Mouse (Mus musculus) ES-Bruce4 (cell line): ENCODE measurements around the gene Rtkn2. TPM values are rescaled to one million over a fixed set of nuclear protein-coding genes. Genes with fewer than 3 reads are reported as not detected.

ENCODE experiments used
- H3K27ac ChIP-seq: 2 replicates; pipeline ENCODE4 v1.5.1; 2012; ENCODE audit warnings: low read length, inconsistent platforms; ENCODE audit not compliant: insufficient read depth
- H3K27me3 ChIP-seq: 2 replicates; pipeline ENCODE4 v1.6.1; 2012; ENCODE audit warnings: mild to moderate bottlenecking, low read length, inconsistent platforms; ENCODE audit not compliant: control insufficient read depth, poor library complexity, insufficient read depth, severe bottlenecking
- H3K36me3 ChIP-seq: 2 replicates; pipeline ENCODE4 v1.6.1; 2012; ENCODE audit warnings: inconsistent platforms, mild to moderate bottlenecking, low read length, moderate library complexity; ENCODE audit not compliant: control insufficient read depth, poor library complexity, insufficient read depth, severe bottlenecking
- H3K4me1 ChIP-seq: one replicate; pipeline ENCODE4 v1.8.1; 2011; ENCODE audit warnings: low read length; ENCODE audit not compliant: control insufficient read depth, insufficient read depth
- H3K4me3 ChIP-seq: 2 replicates; pipeline ENCODE4 v1.5.1; 2011; ENCODE audit warnings: low read depth, mild to moderate bottlenecking, low read length
- H3K9ac ChIP-seq: 2 replicates; pipeline ENCODE4 v1.6.1; 2012; ENCODE audit warnings: low read depth, mild to moderate bottlenecking, inconsistent platforms; ENCODE audit not compliant: poor library complexity, severe bottlenecking
- H3K9me3 ChIP-seq: replicated peaks from 2 replicates; pipeline ENCODE4 v1.6.1; 2012; ENCODE audit warnings: mild to moderate bottlenecking, low read length, inconsistent platforms; ENCODE audit not compliant: control insufficient read depth, poor library complexity, insufficient read depth, severe bottlenecking
- CTCF ChIP-seq: IDR thresholded peaks from one replicate; pipeline ENCODE4 v1.8.1; 2011; ENCODE audit warnings: low read depth, low read length
- EP300 ChIP-seq: IDR thresholded peaks from 2 replicates; pipeline ENCODE4 v1.6.1; 2011; ENCODE audit warnings: low read depth, low read length; ENCODE audit not compliant: insufficient read depth
- POLR2A ChIP-seq: IDR thresholded peaks from one replicate; pipeline ENCODE4 v1.8.1; 2011; ENCODE audit warnings: low read length; ENCODE audit not compliant: insufficient read depth
- polyA plus RNA-seq: library from polyadenylated mRNA; stranded (reverse); fragments of >200 nt; gene quantifications from 2 replicates; pipeline ENCODE4 v1.2.4, GENCODE M21; 2011; ENCODE audit warnings: low read depth; ENCODE audit not compliant: missing spikeins, insufficient read depth, insufficient read length

Gene Rtkn2
- polyA plus RNA-seq, 1 experiment, result 19.4 TPM

DNA sequence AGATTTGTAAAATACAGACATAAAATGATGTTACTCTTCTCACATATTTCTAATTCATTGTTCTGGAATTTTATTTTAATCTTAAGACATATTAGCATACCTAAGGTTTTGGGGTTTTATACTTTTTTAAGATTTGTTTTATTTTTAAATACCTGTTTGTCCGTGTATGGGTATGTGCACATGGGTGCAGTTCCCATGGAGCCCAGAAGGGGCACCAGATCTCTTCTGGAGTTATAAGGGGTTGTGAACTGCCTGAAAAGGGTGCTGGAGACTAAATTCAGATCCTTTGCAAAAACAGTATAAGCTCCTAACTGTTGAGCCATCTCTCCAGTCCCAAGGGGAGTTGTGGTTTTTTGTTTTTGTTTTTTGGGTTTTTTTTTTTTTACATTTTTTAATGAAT is 79.0 kb downstream of the Rtkn2 start:
- Histone ChIP-seq H3K27ac (no peak overlapping the region), H3K9ac (no peak overlapping the region), H3K27me3 (no peaks in the 10 kb centered on the region), H3K4me1 (no peaks in the 10 kb centered on the region), H3K4me3 (no peak overlapping the region), H3K36me3 (no peaks in the 10 kb centered on the region), H3K9me3 (peaks cover 4% of the 10 kb centered on the region; the same call in 1 of the 2 replicates)
- TF ChIP-seq EP300 (no peak), POLR2A (no peak), CTCF (no peak)

DNA sequence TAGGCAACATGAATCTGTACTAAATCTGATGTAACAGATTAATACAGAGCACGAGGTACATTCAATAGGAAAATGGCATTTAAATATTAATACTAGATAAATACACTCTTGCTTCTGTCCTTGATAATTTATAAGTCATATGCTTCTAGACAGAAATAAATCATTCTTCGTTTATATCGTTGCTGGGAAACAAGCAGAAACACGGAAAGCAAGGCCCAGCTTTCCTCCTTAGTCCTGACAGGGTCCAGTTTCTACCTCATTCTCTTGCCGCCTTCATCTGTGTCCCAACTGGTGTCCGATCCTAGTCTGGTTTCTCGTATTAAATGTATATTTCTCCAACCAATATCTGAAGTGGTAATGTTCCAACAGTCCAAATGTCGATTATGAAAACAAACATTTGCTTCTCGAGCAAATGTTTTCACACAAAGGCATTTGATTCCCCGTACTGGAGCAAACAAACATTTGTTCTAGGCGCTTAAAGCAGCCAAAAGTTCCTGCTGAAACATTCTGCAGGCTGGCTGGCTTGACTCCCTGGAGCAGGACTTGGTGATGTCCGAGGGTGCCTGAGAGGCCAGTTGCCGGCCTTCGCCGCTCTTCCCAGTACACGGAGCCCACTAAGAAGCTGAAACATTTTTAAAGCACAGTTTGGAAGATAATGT is 81.3 kb downstream of the Rtkn2 start:
- no peaks in the 10 kb centered on the region for H3K4me1 ChIP-seq
- H3K4me3 ChIP-seq, result no peak overlapping the region
- H3K27me3 ChIP-seq, result no peaks in the 10 kb centered on the region
- no peak overlapping the region for H3K9ac ChIP-seq
- peaks cover 9% of the 10 kb centered on the region; the same call in 1 of the 2 replicates for H3K9me3 ChIP-seq
- TF ChIP-seq EP300 (no peak), POLR2A (no peak), CTCF (no peak)
- no peak overlapping the region for H3K27ac ChIP-seq
- no peaks in the 10 kb centered on the region for H3K36me3 ChIP-seq

DNA sequence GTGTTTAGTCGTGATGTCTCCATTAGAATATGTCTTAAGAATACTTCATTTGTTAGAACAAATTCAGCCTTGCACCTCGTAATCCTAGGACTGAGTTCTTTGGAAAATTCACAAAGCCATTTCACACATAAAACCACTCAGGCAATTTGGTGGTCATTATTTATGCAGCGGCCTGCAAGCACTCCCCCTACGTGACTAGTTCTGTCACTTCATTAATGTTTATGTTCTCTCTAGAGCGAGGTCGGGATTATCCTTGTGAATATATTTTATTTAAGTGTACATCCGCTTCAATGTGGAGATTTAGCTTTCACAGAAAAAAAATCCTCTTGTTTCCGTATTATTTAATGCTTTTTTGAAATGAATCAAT is 81.9 kb downstream of the Rtkn2 start:
- H3K4me3 ChIP-seq, result no peak overlapping the region
- no peaks in the 10 kb centered on the region for H3K4me1 ChIP-seq
- H3K9me3 ChIP-seq, result peaks cover 9% of the 10 kb centered on the region; the same call in 1 of the 2 replicates
- H3K27me3 ChIP-seq, result no peaks in the 10 kb centered on the region
- H3K36me3 ChIP-seq, result no peaks in the 10 kb centered on the region
- H3K27ac ChIP-seq, result no peak overlapping the region
- no peak for TF ChIP-seq CTCF
- TF ChIP-seq EP300, result no peak
- TF ChIP-seq POLR2A, result no peak
- H3K9ac ChIP-seq, result no peak overlapping the region

DNA sequence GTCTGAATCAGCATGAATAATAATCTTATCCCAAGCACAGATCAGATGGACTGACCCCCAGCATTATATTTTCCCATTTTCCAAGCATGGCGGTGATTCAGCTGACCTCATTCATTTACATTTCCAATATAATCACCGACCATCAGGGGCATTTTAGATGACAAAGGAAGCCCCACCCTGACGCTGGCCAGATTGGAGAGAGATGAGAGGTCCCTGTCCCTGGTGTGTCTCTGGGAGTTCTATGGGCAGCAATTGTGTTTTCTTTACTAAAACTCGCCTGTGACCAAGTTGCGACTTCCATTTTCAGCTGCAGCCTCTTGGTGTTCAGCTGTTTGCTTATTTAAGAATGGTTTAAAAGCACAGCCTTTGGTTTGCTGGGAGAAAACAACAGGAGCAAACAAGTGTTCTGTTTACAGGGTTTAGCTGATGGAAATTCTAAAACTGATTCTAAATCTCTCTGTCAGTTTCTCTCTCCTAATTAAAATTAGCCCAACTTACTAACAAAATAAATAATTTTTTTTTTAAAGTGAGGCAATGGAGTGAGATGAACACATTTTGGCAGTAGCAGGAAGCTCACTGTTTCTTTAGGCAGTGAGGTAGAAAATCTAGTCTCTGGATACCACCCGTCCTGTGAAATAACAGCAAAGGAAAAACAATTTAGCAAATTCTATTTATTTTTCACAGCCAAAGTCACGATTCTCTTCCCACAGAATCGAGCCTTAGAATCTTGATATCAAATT is 84.6 kb downstream of the Rtkn2 start:
- no peaks in the 10 kb centered on the region for H3K27me3 ChIP-seq
- no peak overlapping the region for H3K27ac ChIP-seq
- no peaks in the 10 kb centered on the region for H3K36me3 ChIP-seq
- TF ChIP-seq EP300 (no peak), POLR2A (no peak), CTCF (no peak)
- H3K9ac ChIP-seq, result no peak overlapping the region
- no peaks in the 10 kb centered on the region for H3K4me1 ChIP-seq
- H3K9me3 ChIP-seq, result peaks cover 5% of the 10 kb centered on the region; the same call in 1 of the 2 replicates
- H3K4me3 ChIP-seq, result no peak overlapping the region

DNA sequence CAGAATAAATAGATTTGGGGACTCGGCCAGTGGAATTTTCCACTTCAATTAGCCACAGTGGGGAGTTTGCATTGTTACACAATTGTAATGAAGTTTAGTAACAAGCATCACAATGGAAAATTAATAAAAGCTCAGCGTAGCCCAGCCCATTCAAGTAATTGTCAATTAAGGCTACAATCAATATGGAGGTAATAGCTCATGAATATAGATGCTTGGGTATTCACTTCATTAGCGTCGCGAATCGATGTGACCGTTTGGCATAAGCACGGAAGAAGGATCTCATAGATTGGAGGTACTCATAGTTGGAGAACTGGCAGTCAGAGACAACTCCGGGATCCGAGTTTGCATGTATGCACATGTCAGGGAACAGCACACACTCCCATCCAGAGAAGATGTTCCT is 85.2 kb downstream of the Rtkn2 start:
- Histone ChIP-seq H3K9ac (no peak overlapping the region), H3K4me1 (no peaks in the 10 kb centered on the region), H3K9me3 (peaks cover 5% of the 10 kb centered on the region; the same call in 1 of the 2 replicates), H3K27ac (no peak overlapping the region), H3K27me3 (no peaks in the 10 kb centered on the region), H3K4me3 (no peak overlapping the region), H3K36me3 (no peaks in the 10 kb centered on the region)
- TF ChIP-seq POLR2A (no peak), CTCF (no peak), EP300 (no peak)

DNA sequence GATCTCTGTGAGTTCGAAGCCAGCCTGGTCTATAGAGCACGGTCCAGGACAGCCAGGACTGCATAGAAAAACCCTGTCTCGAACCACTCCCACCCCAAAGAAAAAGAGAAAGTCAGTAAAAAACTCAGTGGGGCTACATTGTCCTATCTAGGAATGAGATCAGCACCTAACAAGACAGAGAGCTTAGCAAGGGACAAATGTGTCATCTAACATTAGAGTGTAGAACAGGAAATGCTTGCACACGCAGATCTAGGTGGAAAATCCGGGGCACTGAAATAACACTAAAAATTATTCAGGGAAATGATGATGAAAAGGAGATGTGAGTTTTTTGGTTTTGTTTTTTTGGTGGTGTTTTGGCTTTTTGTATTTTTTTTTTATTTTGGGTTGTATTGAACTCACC is 86.8 kb downstream of the Rtkn2 start:
- no peak overlapping the region for H3K9ac ChIP-seq
- H3K4me3 ChIP-seq, result no peak overlapping the region
- no peaks in the 10 kb centered on the region for H3K4me1 ChIP-seq
- H3K27ac ChIP-seq, result no peak overlapping the region
- H3K27me3 ChIP-seq, result no peaks in the 10 kb centered on the region
- H3K36me3 ChIP-seq, result no peaks in the 10 kb centered on the region
- peaks cover 5% of the 10 kb centered on the region; the same call in 1 of the 2 replicates for H3K9me3 ChIP-seq
- no peak for TF ChIP-seq CTCF
- no peak for TF ChIP-seq EP300
- TF ChIP-seq POLR2A, result no peak
